Mouse (Mus musculus) cortical plate, adult 2 months (tissue): Measurements from ENCODE around the gene Slc22a15.

Experiments used
- CTCF ChIP-seq: fragments of 200-500 bp; IDR thresholded peaks from 2 replicates; pipeline ENCODE4 v1.5.1; 2011; ENCODE audit warnings: mild to moderate bottlenecking, control low read depth, low read length; ENCODE audit not compliant: insufficient read depth; ENCODE audit errors: extremely low read depth
- POLR2A ChIP-seq: fragments of 200-500 bp; IDR thresholded peaks from 2 replicates; pipeline ENCODE4 v1.6.1; 2011; ENCODE audit warnings: mild to moderate bottlenecking, low read length, control low read depth; ENCODE audit not compliant: insufficient read depth; ENCODE audit errors: extremely low read depth

DNA sequence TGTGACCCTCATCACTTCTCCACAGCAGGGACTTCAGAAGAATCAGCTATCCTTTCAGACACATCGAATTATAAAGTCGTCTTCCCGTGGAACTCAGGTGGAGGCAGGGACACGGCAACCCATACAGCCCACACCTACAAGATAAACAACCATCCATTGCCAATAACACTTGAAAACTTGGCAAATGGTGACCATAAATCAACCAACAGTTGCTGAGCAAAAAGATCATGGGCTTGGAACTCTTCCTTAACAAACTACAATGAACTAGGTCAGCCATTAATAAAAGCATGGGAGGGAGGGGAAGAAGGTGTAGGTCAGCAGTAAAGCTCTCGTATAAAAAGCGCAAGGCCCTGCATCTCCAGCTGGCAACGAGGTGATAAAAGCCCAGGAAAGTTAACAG lies 1.9 kb downstream of the Slc22a15 start:
- TF ChIP-seq CTCF (no peak), POLR2A (no peak)
